Mouse (Mus musculus): ENCODE data around the gene Lrrtm4.

Lrrtm4 gene

DNA sequence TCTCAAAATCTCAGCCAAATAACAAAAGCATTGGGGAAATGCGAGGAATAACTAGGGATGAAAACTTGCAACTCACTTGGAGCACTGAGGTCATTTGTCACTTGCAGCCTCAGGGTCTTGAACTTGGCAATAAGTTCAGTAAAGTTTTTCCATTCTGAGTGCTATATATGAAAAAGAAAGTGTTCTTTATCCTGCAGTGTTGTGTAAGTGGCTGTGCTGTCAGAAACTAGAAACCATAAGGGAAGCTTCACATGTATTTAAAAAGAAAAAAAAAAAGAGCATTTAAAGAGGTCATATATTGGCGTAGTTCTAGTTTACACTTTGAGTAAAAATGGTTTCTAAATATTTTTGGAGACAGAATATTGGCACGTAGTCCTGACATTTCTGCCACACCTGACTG lies 313.1 kb downstream of the Lrrtm4 start:
- no peak for DNase-seq

DNA sequence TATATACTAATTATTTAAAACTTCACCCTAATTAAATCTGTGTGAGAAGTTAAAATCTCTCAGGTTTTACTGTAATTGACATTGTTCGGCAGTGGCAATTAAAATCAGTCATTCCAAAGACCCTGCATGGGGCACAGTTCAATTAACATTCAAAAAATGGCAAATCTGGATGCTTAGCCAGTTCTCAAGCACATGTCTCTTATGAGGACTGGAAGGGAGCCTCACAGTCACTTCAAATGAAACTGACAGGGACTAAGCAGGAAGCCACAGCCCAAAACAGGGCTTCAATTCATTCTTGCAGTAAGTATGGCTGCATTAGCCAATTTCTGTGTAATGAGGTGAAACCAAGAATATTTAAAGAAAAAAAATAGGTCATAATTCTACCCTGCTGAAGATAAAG lies 333.6 kb downstream of the Lrrtm4 start:
- DNase-seq, result no peak

DNA sequence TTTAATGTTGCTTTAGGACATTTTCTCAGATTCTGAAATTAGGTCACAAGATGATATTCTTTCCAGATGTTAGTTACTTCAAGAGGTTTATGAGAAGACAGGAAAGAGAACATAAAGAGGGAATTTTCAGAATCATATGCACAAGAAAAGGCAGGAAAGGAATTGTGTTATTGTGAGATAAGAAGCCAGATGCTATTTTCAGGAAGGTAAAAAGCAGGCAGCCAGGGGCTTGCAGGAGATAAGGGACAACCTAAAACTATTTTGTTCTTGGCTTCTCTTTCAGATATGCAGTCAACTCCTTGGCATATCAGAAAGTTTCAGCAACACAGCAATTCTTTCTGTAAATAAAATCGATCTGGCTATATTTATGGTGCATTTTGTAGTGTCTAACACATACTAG lies 338.4 kb downstream of the Lrrtm4 start:
- DNase-seq, result no peak

DNA sequence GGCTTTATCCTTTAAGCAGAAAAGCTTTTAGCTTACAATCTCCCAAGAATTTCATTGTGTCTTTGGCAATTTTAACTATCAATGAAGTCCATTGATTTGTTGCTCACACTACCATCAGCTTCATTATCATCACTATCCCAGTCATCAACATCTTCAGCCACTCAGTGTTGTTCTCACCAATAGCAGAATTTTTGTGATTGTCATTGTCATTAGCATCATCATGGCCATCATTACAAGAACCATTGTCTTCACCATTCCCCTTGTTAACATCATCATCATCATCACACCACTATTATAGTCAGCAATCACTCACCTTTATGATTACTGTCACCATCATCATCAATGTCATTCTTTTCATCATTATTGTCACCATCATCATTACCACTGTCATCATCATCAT lies 344.9 kb downstream of the Lrrtm4 start:
- DNase-seq, result no peak

DNA sequence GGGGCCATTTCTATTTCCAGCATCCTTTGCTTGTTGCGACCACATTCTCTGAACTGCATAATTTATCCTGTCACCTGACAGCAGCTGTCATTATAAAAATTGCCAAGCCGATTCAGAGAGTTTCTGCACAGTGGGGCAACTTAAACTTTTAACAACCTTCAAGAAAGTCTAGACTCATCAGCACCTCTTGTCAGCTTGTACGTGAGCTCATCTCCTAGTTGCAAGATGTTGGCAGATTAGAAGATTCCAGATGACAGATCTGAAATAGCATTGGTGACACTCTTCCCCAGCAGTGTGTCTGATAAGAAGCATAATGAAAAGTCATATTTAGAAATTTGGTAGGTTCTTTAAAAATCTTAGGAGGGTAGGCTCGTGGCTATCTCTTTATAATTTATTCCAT lies 347.9 kb downstream of the Lrrtm4 start:
- DNase-seq, result no peak

DNA sequence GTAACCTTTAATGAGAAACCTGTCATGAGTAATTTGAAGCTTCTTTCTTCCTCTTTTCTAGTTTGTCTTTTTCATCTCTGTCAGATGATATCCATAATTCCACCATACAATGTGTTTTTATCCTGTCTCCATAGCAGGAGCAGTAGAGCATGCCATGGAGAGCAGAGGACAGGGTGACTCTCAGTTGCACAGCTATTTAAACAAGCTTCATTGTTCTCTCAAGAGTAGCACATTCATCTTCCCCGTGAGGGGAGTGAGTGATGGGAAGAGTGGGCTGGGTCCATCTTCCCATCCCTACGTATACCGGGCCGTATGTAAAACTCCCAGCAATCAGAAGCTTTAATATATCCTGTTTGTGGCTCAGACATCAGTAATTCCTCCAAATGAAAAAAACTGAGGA lies 370.9 kb downstream of the Lrrtm4 start:
- DNase-seq, result no peak

DNA sequence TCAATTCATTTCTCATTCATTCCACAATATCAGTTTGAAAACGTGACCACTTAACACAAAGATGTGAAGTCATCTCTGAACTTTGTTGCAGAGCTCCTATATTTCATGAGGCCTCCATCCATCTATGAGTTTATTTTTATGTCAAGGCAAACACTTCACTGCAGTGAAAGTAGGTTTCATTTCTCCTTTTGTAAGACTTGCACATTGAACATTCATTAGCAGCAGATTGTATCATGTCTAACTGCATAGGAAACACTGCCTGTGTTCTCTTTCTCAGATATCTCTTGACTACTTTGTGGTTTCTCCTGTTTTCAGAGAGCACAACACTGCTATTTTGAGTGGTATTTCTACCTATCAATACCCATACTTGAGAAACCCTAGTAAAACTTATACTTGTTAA lies 388.1 kb downstream of the Lrrtm4 start:
- no peak for DNase-seq

DNA sequence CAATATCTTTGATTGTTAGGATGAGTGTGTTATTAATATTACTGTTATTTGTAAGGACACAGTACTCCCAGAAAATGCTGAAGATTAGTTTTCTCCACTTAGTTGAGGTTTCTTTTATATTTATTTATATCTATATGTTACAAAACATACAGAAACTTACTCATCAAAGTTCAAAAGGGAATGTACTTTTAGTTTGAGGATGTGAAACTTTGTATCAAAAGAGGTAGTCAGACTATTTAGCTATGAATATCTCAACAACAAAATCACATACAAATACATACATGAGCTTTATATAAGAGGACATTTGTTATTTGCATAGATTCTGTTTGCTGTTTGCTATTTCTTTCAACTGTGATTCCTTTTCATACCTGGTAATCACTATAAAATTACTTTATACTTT lies 421.5 kb downstream of the Lrrtm4 start:
- DNase-seq, result no peak

DNA sequence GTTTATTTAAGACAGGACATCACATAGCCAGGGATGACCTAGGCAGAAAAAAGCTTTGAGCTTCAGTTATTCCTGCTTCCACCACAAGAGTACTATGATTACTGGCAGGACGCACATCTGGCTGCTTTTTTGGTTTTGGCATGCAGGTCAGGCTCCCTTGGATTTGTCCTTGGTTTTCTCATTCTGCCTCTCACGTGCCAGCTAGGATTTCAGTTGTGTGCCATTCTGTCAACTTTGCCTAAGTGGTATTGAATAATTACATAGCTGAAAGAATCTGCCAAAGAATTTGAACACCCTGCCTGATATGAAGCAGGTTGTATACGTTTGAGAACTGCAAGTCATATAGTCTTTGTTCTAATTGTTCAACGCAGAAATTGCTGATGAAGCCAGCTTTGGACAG lies 451.9 kb downstream of the Lrrtm4 start:
- DNase-seq, result no peak

DNA sequence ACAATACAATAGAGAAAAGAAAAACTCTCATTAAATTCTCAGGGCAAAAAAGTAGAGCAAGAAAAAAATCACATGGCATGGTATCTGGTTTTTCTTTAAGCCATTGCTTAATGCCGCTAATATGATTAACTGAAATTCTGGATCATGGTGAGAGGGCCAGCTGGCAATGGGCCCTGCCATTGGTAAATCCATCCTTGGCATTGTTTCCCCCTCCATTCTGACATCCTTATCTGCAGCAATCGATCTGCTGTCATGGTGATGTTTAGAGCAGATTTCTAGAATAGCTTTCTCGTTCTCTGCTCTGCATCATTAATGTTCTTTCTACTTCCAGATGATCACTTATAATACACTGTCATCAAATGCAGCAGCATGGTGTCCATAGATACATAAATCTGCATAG lies 457.5 kb downstream of the Lrrtm4 start:
- DNase-seq, result no peak

DNA sequence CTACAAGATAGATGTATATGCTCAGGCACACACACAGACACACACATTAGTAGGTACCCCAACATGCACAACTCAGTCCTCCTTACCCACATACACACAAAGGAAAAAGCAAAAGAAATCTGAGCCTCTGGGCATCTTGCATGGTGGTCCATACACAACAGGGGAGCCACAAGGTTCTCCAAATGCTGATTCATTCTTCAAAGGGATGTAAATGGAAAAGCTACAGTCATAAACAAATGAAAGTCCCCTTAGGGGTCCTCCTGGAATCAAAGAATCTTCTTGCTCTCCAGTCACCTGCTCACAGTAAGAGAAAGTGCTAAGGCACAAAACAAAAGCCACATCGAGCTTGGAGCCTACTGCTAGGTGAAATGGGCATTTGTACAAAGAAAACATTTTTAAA lies 526.3 kb downstream of the Lrrtm4 start:
- DNase-seq, result no peak

DNA sequence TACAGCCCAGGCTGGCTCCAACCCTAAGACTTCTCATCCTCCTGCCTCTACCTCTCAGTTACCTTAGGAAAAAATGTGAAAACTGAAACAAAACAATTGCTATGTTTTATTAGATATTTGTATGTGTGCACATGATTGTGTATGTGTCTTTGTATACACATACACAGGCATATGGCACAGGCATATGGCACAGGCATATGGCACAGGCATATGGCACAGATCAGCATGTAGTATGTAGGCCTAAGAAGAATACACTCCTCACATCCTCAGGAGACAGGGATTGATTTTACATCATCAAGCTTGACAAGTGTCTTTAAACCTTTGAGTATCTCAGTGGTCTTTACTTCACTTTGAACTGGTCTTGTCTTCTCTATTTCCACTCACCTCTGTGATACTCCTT lies 531.2 kb downstream of the Lrrtm4 start:
- DNase-seq, result no peak

DNA sequence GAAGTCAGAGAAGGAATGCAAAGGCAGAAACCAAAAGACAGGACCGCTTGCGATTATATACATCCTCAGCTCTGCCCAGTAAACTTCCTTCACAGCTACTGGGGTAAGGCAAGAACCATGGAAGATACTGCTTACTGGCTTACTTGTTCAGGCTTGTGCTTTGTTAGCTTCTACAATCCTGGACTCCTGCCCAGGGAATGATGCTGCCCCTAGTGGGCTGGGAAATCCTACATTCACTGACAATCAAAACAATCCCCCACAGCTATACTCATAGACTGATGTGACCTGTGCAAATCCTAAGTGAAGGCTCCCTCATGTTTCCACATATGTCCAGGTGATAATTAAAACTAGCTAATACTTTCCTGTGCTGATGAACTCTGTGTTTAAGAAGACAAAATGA lies 534.7 kb downstream of the Lrrtm4 start:
- DNase-seq, result no peak

DNA sequence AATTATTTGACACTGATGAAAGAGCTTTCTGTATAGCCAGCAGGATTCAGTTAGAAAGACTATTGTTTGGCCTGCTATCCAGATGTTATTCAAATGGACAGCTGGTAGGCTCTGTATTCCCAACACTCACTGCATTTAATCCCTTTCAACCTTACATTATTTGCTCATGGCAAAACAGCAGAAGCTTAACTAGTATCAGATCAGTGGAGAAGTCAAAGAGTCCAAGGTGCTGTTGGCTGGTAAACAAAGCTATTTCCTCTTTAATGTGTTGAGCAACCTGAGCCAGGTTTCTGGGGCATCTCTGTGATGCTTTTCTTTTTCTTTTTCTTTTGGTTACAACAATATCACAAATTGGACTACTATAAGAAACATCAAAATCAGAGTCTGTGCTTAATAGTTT lies 536.3 kb downstream of the Lrrtm4 start:
- DNase-seq, result no peak

DNA sequence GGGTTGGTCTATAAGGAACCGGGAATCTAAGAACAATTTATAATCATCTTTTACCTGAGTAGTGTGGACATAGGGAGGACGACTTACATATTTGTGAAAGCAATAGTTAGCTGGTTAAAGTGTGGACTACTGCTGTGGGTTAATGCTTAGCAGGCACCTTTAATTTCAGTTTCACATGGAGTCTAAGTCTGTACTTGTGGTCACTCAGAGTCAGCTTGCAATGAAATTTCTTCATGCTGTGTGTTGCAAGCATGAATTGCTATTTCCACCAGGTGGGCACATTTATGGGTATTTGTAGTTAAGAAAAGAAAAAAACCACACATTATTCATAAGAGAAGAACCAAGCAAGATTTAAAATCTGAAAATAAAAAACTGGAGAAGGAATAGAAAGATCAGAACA lies 558.5 kb downstream of the Lrrtm4 start:
- no peak for DNase-seq

DNA sequence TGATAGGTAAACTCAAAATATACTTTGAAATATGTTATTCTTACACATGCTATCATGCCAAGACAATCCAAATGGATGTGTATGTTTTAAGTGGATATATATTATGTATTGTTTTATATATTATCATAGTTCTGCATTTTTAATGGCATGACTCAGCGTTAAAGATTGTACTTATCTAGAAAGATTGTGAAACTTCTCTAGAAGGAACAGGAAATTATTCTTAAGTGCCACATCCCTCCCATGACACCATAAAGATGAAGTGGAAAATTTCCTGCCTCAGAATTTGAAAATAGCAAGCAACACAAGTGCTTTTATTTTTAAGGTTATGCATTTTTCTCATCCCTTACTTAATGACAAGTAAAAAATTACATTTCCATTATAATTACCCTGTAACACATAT lies 563.5 kb downstream of the Lrrtm4 start:
- DNase-seq, result no peak

DNA sequence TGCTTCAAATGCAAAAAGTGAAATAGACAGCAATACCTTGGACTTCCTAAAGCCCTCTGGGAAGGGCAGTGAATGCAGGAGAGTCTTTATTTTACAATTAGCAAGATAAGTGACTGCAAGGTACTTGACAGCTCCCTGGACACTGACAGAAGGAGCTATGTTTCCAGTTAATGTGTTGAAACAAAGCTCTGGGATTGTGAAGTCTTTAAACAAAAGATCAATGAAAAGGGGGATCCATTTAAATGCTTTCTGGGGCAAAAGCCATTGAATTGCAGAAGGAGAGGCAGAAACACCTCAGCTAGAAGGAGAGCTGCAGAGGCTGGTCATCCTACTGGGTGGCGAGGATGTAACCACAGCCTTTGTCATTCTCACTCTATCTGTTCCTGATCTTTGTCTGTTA lies 571.1 kb downstream of the Lrrtm4 start:
- no peak for DNase-seq

DNA sequence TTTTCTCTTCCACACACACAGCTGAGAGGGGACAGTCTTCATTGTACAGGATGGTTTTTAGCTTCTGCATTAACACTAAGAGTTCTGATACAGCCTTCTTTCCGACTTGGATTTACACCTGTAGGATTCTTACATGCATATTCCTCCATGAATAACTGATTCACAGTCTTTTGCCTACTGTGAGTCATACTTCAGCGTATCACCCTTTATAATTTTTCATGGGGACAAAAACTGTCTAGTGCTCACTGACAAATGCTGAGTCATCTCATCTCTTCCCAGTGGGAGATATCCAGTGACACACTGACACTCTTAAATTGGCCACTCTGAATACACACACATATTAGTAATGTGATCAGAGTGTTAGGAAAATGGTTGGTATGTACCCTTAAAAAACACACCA lies 600.8 kb downstream of the Lrrtm4 start:
- DNase-seq, result no peak

DNA sequence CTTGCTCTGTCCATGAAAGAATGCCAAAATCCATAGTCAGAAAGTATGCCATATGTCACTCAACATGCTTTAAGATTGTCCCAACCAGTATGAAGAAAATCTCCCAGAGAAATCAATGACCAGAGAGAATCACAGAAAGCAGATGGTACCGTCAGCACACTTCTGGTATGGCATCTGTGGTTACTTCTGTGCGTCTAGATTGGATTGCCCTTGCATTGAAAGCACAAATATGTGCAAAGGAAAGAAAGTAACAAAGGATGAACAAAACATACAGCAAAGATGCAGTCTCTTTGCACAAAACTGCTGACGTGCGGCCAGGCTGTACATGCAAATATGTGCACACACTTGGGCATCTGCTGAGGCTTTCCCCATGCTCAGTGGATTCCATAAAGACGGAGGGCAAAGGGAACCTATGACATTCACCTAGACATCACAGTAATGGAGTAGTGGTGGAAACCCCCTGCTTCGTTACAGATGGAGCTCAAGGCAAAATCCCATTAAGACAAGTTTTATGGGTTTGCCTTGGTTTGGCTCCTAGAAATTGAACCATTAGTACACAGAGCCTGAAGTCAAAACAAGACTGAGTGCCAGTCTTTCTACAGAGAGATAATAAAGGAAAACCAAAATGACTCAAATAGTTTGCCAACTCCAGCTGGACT lies 604.1 kb downstream of the Lrrtm4 start:
- no peak for DNase-seq

DNA sequence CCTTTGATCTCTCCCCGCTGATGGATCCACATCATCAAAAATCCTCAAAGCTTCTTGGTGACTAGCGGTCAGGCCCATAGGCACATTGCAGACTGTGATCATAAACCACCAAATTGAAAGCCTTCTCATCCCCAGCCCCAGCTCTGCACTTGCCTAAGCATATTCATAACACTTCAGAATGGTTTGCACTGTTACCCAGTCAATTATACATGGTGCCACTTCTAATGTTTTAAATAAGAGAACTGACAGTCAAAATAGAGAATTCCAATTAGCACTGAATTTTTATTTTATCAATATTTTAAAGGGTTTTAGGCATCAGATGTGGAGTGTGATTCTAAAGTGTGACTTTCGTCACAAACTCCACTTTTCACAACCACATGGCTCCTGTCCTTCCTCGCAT lies 606.8 kb downstream of the Lrrtm4 start:
- no peak for DNase-seq

DNA sequence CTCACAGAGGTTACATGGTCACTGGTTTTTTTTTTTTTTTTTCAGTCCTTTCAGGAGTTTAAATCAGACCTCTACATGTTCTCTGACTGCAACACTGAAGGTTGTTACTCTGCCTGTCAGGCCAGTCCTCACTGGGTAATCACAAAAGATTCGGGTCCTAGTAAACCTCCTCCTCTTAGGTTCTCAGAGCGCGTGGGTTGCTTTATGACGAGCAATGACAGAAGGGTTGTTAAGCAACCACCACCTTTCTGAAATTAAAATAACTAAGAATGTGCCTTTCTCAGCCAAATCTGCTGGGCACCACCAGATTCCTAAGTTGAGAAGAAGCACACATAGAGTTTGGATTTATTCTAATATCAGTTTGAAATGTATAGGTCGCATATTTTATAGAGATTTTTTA lies 644.1 kb downstream of the Lrrtm4 start:
- DNase-seq, result no peak

DNA sequence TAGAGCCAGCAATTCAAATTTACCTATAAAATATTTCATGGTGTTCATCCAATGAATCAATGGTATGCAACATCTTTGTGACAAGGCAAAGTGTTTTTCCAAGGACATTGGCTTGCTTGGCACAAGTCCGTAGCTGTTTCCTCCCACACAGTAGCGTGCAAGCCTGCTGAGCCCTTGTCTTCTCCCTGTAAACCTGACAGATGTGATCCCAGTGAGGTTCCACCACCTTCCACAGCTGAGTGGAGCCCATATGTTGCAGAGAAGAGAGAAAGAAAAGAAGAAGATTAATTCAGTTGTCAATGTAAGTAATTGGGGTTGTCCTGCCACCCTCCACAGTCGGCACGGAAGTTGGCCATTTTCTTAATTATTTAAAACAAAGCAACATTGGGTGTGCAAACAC lies 645.4 kb downstream of the Lrrtm4 start:
- no peak for DNase-seq

DNA sequence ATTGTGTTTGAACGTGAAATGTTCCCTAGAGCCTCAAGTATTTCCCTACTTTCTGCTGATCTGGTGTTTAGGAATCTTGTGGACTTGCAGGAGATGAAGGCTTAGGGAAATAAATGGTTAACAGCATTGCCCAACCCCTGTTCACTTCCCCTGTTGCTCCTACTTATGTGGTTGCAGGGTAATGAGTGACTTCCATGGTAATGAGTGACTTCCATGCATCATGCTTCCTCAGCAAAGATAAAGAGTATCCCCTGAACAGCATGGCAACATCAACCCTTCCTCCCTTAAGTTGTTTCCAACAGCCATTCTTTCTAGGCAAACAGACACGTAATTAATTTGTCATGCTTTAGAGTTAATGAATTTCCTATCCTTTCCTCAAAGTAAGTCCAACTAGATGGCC lies 685.5 kb downstream of the Lrrtm4 start:
- no peak for DNase-seq

DNA sequence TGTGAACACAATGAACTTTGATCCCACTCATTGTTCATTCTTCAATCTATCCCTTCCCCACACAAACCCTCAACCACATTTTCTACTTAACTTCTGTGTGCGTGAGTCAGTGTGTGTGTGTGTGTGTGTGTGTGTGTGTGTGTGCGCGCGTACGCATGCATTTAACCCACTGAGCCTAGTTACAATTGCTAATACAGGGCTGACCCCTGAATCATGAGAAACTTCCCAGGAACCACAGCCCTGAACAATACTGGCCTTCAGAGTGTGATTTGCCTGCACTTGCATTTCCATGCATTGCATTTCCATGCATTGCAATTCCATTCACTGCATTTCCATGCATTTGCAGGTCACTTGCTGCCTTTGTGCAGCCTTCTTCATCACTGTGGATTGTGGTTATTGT lies 701.8 kb downstream of the Lrrtm4 start:
- no peak for DNase-seq

DNA sequence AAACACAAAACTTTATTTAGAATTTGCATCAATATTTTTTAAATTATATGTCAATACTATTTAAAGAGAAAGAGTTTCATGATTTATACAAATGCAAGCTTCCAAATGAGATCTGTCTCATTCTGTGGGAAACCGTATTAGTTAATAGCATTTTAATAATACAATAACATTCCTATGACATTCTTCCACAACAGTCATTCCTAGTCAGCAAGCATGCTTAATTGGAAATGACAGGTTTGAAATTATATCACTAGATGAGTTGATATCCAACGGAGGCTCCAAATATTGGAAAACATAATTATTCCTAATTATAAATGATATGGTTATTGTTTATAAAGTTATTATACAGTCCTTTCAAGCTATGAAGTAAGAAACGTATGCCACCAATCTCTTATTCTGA lies 714.7 kb downstream of the Lrrtm4 start:
- DNase-seq, result no peak

DNA sequence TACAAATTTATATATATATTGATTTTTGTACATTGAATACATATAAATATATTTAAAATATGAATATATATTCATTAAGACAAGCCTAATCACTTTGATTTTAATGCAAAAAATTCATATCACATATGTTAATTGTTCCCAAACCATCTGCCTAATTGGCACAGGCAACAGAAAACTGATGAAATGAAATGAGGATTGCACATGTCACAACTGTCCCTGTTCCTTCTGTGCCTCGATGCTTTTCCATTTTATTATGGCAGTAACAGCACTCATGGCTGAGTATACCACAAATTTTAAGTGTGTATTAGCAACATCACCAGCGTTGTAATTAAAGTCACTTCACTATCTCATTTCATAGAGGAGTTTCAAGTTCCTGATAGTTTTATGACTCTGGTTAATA lies 732.1 kb downstream of the Lrrtm4 start:
- DNase-seq, result no peak
